Mouse (Mus musculus): ENCODE data around the gene Rims3. TPM values are rescaled to one million over a fixed set of nuclear protein-coding genes. Genes with fewer than 3 reads are reported as not detected.

Gene Rims3
- polyA plus RNA-seq, 1 experiment from 2014 or later = 1.3 TPM

DNA sequence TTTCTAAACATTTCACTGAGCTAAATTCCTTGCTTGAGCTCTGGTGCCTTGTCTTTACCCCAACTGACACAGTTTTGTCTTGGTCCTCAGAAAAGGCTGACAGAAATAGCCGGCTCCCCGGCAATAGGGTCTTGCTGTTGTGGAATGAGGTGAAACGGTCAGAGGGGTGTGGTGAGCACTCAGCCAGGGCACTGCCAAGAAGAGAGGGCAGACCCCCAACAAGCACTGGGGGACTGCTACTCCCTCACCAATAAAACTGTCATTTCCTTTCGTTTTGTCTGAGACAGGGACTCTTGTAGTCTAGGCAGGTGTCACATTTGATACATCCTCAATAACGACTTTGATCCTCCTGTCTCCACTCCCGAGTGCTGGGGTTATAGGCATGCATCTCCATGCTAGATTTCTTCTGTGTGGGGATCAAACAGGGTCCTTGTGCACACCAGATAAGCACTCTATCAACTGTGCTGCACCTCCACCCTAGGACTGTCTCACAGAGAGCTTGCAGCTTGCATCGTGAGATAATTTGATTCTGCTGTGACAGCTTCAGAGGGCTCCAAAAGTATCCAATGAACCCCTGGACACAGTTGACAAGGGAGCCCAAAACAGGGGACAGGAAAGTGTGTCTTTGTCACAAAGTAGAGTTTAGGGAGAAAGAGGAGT lies 10.1 kb upstream of the Rims3 start:
- H3K4me3 ChIP-seq (replicated peaks; ENCODE audit: low read length) = no peak overlapping the region
- H3K36me3 ChIP-seq (ENCODE audit: control insufficient read depth, insufficient read depth, low read length) = no peaks in the 10 kb centered on the region
- no peaks in the 10 kb centered on the region for H3K9me3 ChIP-seq (replicated peaks; ENCODE audit: control insufficient read depth, low read length)
- H3K4me1 ChIP-seq (ENCODE audit: control insufficient read depth, insufficient read depth, low read length) = no peaks in the 10 kb centered on the region
- no peak overlapping the region for H3K4me2 ChIP-seq (ENCODE audit: low read depth, low read length)
- no peak for ATAC-seq (ENCODE audit: insufficient read depth, low FRiP score)
- H3K9ac ChIP-seq (ENCODE audit: low read length) = no peak overlapping the region
- no peaks in the 10 kb centered on the region for H3K27me3 ChIP-seq (ENCODE audit: control insufficient read depth, insufficient read depth, low read length)
- WGBS = 33% methylated on average over 7 of the region's 7 CpGs
- no peak overlapping the region for H3K27ac ChIP-seq (ENCODE audit: low read length)

DNA sequence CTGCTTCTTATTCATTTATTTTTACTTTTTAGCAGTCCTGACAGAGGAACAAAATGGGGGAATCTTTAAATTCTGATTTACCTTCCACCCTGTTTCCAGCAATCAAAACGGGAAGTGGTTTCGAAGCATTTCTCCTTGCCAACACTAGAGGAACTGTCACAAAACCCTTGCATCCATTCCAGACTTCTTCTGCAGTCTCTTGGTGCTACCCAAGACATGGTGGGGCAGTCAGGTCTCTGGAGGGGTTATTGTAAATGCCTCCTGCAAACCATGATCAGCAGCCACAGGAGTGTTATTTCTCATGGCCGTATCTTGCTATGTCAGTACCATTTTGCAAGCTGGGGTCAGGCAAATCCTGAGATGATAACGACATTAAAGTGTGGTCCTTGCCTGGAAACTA lies 9.5 kb upstream of the Rims3 start:
- H3K9ac ChIP-seq (ENCODE audit: low read length) = no peak overlapping the region
- WGBS = 63% methylated on average over 4 of the region's 4 CpGs
- H3K9me3 ChIP-seq (replicated peaks; ENCODE audit: control insufficient read depth, low read length) = no peaks in the 10 kb centered on the region
- no peaks in the 10 kb centered on the region for H3K27me3 ChIP-seq (ENCODE audit: control insufficient read depth, insufficient read depth, low read length)
- no peak for ATAC-seq (ENCODE audit: insufficient read depth, low FRiP score)
- H3K27ac ChIP-seq (ENCODE audit: low read length) = no peak overlapping the region
- no peaks in the 10 kb centered on the region for H3K4me1 ChIP-seq (ENCODE audit: control insufficient read depth, insufficient read depth, low read length)
- H3K4me3 ChIP-seq (replicated peaks; ENCODE audit: low read length) = no peak overlapping the region
- no peak overlapping the region for H3K4me2 ChIP-seq (ENCODE audit: low read depth, low read length)
- no peaks in the 10 kb centered on the region for H3K36me3 ChIP-seq (ENCODE audit: control insufficient read depth, insufficient read depth, low read length)

DNA sequence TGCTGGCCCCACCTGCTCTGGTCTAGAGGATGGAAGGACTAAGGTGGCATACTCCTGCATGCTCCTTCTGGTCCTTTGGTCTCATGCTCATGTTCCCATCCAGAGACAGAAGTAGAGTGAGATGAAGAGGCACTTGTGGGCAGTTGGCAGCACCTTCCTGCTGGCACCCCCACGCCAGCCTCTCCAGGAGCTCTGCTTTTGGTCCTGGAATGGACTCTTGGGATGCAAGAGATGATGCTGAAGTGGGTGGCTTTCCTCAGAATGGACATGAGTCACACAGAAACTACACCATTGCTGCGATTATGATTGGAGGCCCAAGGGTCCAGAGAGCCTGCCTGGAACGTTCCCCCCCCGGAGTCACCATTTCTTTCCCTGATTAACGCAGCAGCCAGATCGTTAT lies 5.7 kb upstream of the Rims3 start:
- no peak overlapping the region for H3K9ac ChIP-seq (ENCODE audit: low read length)
- 82% methylated on average over 6 of the region's 6 CpGs for WGBS
- H3K9me3 ChIP-seq (replicated peaks; ENCODE audit: control insufficient read depth, low read length) = no peaks in the 10 kb centered on the region
- peaks cover 3% of the 10 kb centered on the region; the same call in 1 of the 2 replicates for H3K27me3 ChIP-seq (ENCODE audit: control insufficient read depth, insufficient read depth, low read length)
- no peak for ATAC-seq (ENCODE audit: insufficient read depth, low FRiP score)
- H3K4me3 ChIP-seq (replicated peaks; ENCODE audit: low read length) = no peak overlapping the region
- no peaks in the 10 kb centered on the region for H3K4me1 ChIP-seq (ENCODE audit: control insufficient read depth, insufficient read depth, low read length)
- no peak overlapping the region for H3K4me2 ChIP-seq (ENCODE audit: low read depth, low read length)
- no peaks in the 10 kb centered on the region for H3K36me3 ChIP-seq (ENCODE audit: control insufficient read depth, insufficient read depth, low read length)
- no peak overlapping the region for H3K27ac ChIP-seq (ENCODE audit: low read length)

DNA sequence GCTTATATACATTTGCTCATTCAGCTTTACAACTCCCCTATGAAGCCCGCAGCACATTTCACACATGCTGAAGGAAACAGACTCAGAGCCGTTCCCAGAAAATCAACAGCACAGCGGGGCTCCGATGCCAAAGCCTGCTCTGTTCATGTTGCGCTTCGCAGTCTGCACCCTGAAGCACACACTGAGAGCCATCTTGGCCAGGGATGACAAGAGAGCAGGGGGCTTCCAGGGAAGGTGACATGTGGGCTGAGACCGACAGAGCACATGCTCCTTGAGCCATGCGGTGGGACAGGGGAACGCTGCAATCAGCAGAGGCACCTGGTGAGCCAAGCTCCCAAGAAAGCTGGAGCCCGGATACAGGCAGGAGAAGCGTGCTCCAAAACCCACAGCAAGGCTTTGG lies 5.2 kb upstream of the Rims3 start:
- Histone ChIP-seq H3K27ac (ENCODE audit: low read length) (no peak overlapping the region), H3K9ac (ENCODE audit: low read length) (no peak overlapping the region), H3K4me2 (ENCODE audit: low read depth, low read length) (no peak overlapping the region), H3K4me1 (ENCODE audit: control insufficient read depth, insufficient read depth, low read length) (no peaks in the 10 kb centered on the region), H3K9me3 (replicated peaks; ENCODE audit: control insufficient read depth, low read length) (no peaks in the 10 kb centered on the region), H3K27me3 (ENCODE audit: control insufficient read depth, insufficient read depth, low read length) (peaks cover 3% of the 10 kb centered on the region; the same call in 1 of the 2 replicates), H3K4me3 (replicated peaks; ENCODE audit: low read length) (no peak overlapping the region), H3K36me3 (ENCODE audit: control insufficient read depth, insufficient read depth, low read length) (no peaks in the 10 kb centered on the region)
- 65% methylated on average over 11 of the region's 11 CpGs for WGBS
- no peak for ATAC-seq (ENCODE audit: insufficient read depth, low FRiP score)

DNA sequence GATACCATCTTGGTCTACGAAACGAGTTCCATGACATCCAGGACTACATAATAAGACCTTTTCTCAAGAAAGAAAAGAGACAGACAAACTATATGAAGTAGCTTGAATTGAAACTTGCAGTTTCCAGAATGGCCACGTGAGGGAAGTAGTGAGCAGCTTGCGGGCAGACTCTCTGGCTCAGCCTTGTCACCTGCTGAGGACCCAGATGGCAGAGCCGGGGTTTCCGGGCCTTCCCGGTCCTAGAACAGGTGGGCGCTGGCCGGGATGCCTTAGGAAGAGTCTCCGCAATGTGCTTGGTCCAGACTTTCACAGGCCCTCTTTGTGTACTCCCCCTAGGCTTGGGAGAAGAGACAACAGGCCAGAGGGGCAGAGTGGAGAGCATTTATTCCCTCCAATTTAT lies 3.7 kb upstream of the Rims3 start:
- no peaks in the 10 kb centered on the region for H3K9me3 ChIP-seq (replicated peaks; ENCODE audit: control insufficient read depth, low read length)
- ATAC-seq (ENCODE audit: insufficient read depth, low FRiP score) = no peak; the same call in 1 of the 2 replicates
- 4% methylated on average over 10 of the region's 10 CpGs for WGBS
- peaks cover 15% of the 10 kb centered on the region for H3K27me3 ChIP-seq (ENCODE audit: control insufficient read depth, insufficient read depth, low read length)
- no peak overlapping the region for H3K9ac ChIP-seq (ENCODE audit: low read length)
- no peaks in the 10 kb centered on the region for H3K36me3 ChIP-seq (ENCODE audit: control insufficient read depth, insufficient read depth, low read length)
- no peak overlapping the region for H3K4me3 ChIP-seq (replicated peaks; ENCODE audit: low read length)
- H3K27ac ChIP-seq (ENCODE audit: low read length) = no peak overlapping the region
- no peaks in the 10 kb centered on the region for H3K4me1 ChIP-seq (ENCODE audit: control insufficient read depth, insufficient read depth, low read length)
- no peak overlapping the region for H3K4me2 ChIP-seq (ENCODE audit: low read depth, low read length)

DNA sequence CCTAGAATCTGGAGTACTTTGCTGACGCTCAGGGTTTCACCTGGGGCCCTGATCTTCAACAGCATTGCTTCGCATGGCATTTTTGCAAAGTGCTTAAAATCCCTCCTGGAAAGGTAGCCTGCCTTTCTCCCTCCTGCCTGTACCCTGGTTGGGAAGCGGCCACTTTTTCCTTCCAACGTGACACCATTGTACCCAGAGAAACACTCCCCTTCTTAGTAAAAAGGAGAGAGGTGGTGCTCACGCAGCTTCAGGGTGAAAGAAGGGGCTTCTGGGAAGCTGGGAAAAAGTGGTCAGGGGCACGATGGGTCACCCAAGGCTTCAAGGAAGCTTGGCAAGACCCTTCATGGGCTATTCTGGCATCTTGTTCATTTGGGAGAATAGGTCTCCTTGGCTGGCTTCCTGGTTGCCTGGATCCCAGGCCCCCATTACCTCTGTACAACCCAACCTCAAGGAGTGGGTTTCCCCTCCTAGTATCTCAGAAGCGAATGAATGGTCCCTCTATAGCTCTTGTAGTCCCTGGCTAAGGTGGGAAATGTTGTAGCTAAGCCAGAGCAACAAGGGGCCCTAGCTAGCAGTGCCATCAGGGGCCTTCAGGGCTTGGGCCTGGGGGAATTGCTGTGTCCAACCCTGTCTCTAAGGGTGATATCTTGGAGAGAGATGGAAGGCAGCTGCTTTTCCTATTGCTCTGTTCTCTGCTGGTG lies 894 bp downstream of the Rims3 start:
- no peaks in the 10 kb centered on the region for H3K4me1 ChIP-seq (ENCODE audit: control insufficient read depth, insufficient read depth, low read length)
- 32% methylated on average over 7 of the region's 7 CpGs for WGBS
- peaks cover 15% of the 10 kb centered on the region for H3K27me3 ChIP-seq (ENCODE audit: control insufficient read depth, insufficient read depth, low read length)
- peak overlapping the region; percentile 93 for H3K4me2 ChIP-seq (ENCODE audit: low read depth, low read length)
- H3K36me3 ChIP-seq (ENCODE audit: control insufficient read depth, insufficient read depth, low read length) = no peaks in the 10 kb centered on the region
- no peak overlapping the region for H3K27ac ChIP-seq (ENCODE audit: low read length)
- H3K9ac ChIP-seq (ENCODE audit: low read length) = no peak overlapping the region
- ATAC-seq (ENCODE audit: insufficient read depth, low FRiP score) = 0 out of 2 replicates have a peak, but pooled peaks have one; percentile 4
- no peaks in the 10 kb centered on the region for H3K9me3 ChIP-seq (replicated peaks; ENCODE audit: control insufficient read depth, low read length)
- H3K4me3 ChIP-seq (replicated peaks; ENCODE audit: low read length) = peak overlapping the region; percentile 60

DNA sequence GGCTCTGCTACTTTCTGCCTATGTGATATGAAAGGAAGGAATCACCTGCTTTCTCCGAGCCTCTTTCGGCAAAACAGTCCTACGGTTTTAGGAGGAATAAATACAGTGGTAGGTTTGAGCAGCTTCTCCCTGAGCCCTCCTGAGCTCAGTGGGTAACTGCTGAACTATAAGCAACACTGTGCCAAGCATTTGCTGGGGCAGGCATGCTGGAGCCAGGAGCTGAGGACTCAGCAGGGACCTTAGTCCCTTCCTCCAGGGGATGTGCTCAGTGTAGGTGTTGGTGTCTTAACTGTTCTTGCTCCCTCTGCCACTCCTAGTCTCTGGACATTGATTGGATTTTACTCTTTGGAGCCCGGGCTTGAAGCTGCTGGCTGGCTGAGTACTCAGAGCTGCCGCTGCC lies 1.8 kb downstream of the Rims3 start:
- peaks cover 12% of the 10 kb centered on the region; the same call in 1 of the 2 replicates for H3K27me3 ChIP-seq (ENCODE audit: control insufficient read depth, insufficient read depth, low read length)
- WGBS = 54% methylated on average over 5 of the region's 5 CpGs
- no peak overlapping the region for H3K4me2 ChIP-seq (ENCODE audit: low read depth, low read length)
- H3K9me3 ChIP-seq (replicated peaks; ENCODE audit: control insufficient read depth, low read length) = no peaks in the 10 kb centered on the region
- H3K27ac ChIP-seq (ENCODE audit: low read length) = no peak overlapping the region
- H3K4me3 ChIP-seq (replicated peaks; ENCODE audit: low read length) = no peak overlapping the region
- H3K36me3 ChIP-seq (ENCODE audit: control insufficient read depth, insufficient read depth, low read length) = no peaks in the 10 kb centered on the region
- no peaks in the 10 kb centered on the region for H3K4me1 ChIP-seq (ENCODE audit: control insufficient read depth, insufficient read depth, low read length)
- ATAC-seq (ENCODE audit: insufficient read depth, low FRiP score) = no peak
- no peak overlapping the region for H3K9ac ChIP-seq (ENCODE audit: low read length)

DNA sequence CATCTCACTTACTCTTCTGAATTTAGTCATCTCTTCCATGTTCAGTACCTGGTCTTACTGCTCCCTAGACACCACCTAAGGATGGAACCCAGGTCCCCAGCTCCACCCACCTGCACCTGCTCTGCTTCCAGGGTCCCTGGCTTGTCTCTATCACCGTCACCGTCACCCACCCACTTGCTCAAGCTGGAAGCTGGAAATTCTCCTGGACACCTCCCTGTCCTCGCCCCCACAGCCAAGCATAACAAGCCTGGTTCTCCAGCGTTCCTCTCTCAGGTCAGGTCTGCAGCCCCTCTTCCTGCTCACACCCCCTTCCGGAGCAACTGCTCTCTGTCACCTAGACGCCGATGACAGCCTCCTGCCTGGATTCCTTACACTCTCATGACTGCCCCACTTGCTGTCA lies 5.2 kb downstream of the Rims3 start:
- Histone ChIP-seq H3K4me2 (ENCODE audit: low read depth, low read length) (no peak overlapping the region), H3K4me3 (replicated peaks; ENCODE audit: low read length) (no peak overlapping the region), H3K4me1 (ENCODE audit: control insufficient read depth, insufficient read depth, low read length) (no peaks in the 10 kb centered on the region), H3K9me3 (replicated peaks; ENCODE audit: control insufficient read depth, low read length) (no peaks in the 10 kb centered on the region), H3K36me3 (ENCODE audit: control insufficient read depth, insufficient read depth, low read length) (no peaks in the 10 kb centered on the region), H3K27me3 (ENCODE audit: control insufficient read depth, insufficient read depth, low read length) (peaks cover 11% of the 10 kb centered on the region; the same call in 1 of the 2 replicates), H3K27ac (ENCODE audit: low read length) (no peak overlapping the region), H3K9ac (ENCODE audit: low read length) (no peak overlapping the region)
- ATAC-seq (ENCODE audit: insufficient read depth, low FRiP score) = no peak
- 56% methylated on average over 7 of the region's 7 CpGs for WGBS

DNA sequence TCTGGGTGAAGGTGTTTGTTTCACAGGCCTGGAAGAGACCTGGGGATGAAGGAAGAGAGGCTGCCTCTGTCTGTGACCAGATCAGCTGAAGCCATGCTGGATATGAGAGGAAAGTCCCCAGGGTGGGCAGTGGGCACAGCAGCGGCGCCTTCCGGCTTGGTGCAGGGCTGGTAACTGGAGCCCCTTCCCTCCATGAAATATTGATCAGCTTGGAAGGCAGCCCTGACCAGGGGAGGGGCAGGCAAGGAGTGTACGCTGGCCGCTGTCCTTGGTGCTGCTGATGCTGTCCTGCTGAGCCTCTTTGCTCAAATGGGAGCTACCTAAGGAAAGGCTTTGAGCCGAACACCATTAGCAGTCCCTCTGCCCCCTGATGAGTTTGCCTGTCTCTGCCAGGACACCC lies 11.6 kb downstream of the Rims3 start:
- H3K4me2 ChIP-seq (ENCODE audit: low read depth, low read length) = no peak overlapping the region
- no peak overlapping the region for H3K9ac ChIP-seq (ENCODE audit: low read length)
- ATAC-seq (ENCODE audit: insufficient read depth, low FRiP score) = peak; percentile 30; the same call in 1 of the 2 replicates
- no peaks in the 10 kb centered on the region for H3K9me3 ChIP-seq (replicated peaks; ENCODE audit: control insufficient read depth, low read length)
- no peaks in the 10 kb centered on the region for H3K36me3 ChIP-seq (ENCODE audit: control insufficient read depth, insufficient read depth, low read length)
- H3K4me1 ChIP-seq (ENCODE audit: control insufficient read depth, insufficient read depth, low read length) = no peaks in the 10 kb centered on the region
- no peaks in the 10 kb centered on the region for H3K27me3 ChIP-seq (ENCODE audit: control insufficient read depth, insufficient read depth, low read length)
- WGBS = 5% methylated on average over 6 of the region's 6 CpGs
- H3K27ac ChIP-seq (ENCODE audit: low read length) = no peak overlapping the region
- no peak overlapping the region for H3K4me3 ChIP-seq (replicated peaks; ENCODE audit: low read length)

All from stomach, embryonic 16.5 days (tissue).